Mouse (Mus musculus) stomach, postnatal 0 days (tissue): ENCODE results near the gene Ppt2. TPM values are rescaled to one million over a fixed set of nuclear protein-coding genes. Genes with fewer than 3 reads are reported as not detected.

Source experiments
- ATAC-seq: fragments of 200-750 bp; cut with Nextera tagmentation; 2 replicates; pipeline ENCODE4 v1.8.0; 2017; ENCODE audit not compliant: low FRiP score, low TSS enrichment
- DNase-seq: peaks from one replicate; pipeline ENCODE4 v3.0.0-alpha.2; 2016; ENCODE audit warnings: low spot score
- H3K27ac ChIP-seq: fragments of 300-500 bp; sonication (generic); replicated peaks from 2 replicates; pipeline ENCODE4 v1.5.1; 2014; ENCODE audit warnings: mild to moderate bottlenecking, control low read depth
- H3K27me3 ChIP-seq: fragments of 300-500 bp; sonication (generic); 2 replicates; pipeline ENCODE4 v1.6.1; 2014; ENCODE audit warnings: low read length; ENCODE audit not compliant: control insufficient read depth, insufficient read depth
- H3K36me3 ChIP-seq: fragments of 300-500 bp; sonication (generic); 2 replicates; pipeline ENCODE4 v1.6.1; 2014; ENCODE audit warnings: low read length, mixed read lengths; ENCODE audit not compliant: control insufficient read depth, insufficient read depth
- H3K4me1 ChIP-seq: fragments of 300-500 bp; sonication (generic); replicated peaks from 2 replicates; pipeline ENCODE4 v1.6.1; 2014; ENCODE audit warnings: antibody characterized with exemption; ENCODE audit not compliant: control insufficient read depth, insufficient read depth
- H3K4me2 ChIP-seq: fragments of 300-500 bp; sonication (generic); replicated peaks from 2 replicates; pipeline ENCODE4 v1.6.1; 2014; ENCODE audit warnings: low read depth, mild to moderate bottlenecking, control low read depth, moderate library complexity
- H3K4me3 ChIP-seq: fragments of 300-500 bp; sonication (generic); 2 replicates; pipeline ENCODE4 v1.5.1; 2014; ENCODE audit warnings: low read depth, low read length, control low read depth
- H3K9ac ChIP-seq: fragments of 300-500 bp; sonication (generic); 2 replicates; pipeline ENCODE4 v1.6.1; 2014; ENCODE audit warnings: mild to moderate bottlenecking, low read length, control low read depth, mixed read lengths
- H3K9me3 ChIP-seq: fragments of 300-500 bp; sonication (generic); 2 replicates; pipeline ENCODE4 v1.6.1; 2016; ENCODE audit warnings: low read length; ENCODE audit not compliant: control insufficient read depth
- CTCF ChIP-seq: IDR thresholded peaks from 2 replicates; pipeline ENCODE4 v1.5.1; 2016; ENCODE audit warnings: antibody characterized with exemption, low read depth, mild to moderate bottlenecking, moderate library complexity
- EP300 ChIP-seq: optimal IDR thresholded peaks from 2 replicates; pipeline ENCODE3; 2016; ENCODE audit warnings: antibody characterized with exemption
- WGBS: fragments of 180-500 bp; shearing (Covaris S2); extraction: QIAGEN DNeasy Blood & Tissue Kit; methylation state at CpG from one replicate; pipeline ENCODE4 v1.1.7; 2014; 5-methylcytosine and 5-hydroxymethylcytosine counted together
- polyA plus RNA-seq: library from polyadenylated mRNA; unstranded; fragments of >200 nt; fragmentation: Nextera tagmentation; extraction: Ambion mirVana; gene quantifications from 2 replicates; pipeline ENCODE4 v1.2.1, GENCODE M21; 2015

Gene Ppt2
- polyA plus RNA-seq, 1 experiment from 2014 or later, result 16.5 TPM

GRCm38 (mm10) chr17:34655581-34655991, 27.3 kb upstream of the Ppt2 start:
- H3K27ac ChIP-seq, result peak overlapping the region; percentile 86
- H3K9me3 ChIP-seq, result no peaks in the 10 kb centered on the region
- no peak overlapping the region for H3K4me3 ChIP-seq
- no peak for TF ChIP-seq EP300
- TF ChIP-seq CTCF, result peak; percentile 68
- H3K4me1 ChIP-seq, result no peaks in the 10 kb centered on the region; the same call in 1 of the 2 replicates
- ATAC-seq, result peak; percentile 82
- peaks cover 11% of the 10 kb centered on the region for H3K36me3 ChIP-seq
- WGBS, result 21% methylated on average over 3 of the region's 4 CpGs
- DNase-seq, result peak; percentile 78
- peak overlapping the region; percentile 23; the same call in 1 of the 2 replicates for H3K9ac ChIP-seq
- peaks cover 2% of the 10 kb centered on the region; the same call in 1 of the 2 replicates for H3K27me3 ChIP-seq
- H3K4me2 ChIP-seq, result 0 out of 2 replicates have a peak overlapping the region, but pooled peaks have one; percentile 11

- Histone ChIP-seq H3K36me3 (peaks cover 12% of the 10 kb centered on the region), H3K27me3 (peaks cover 2% of the 10 kb centered on the region; the same call in 1 of the 2 replicates), H3K9me3 (no peaks in the 10 kb centered on the region), H3K4me2 (0 out of 2 replicates have a peak overlapping the region, but pooled peaks have one; percentile 11), H3K4me1 (no peaks in the 10 kb centered on the region; the same call in 1 of the 2 replicates), H3K27ac (peak overlapping the region; percentile 86), H3K9ac (peak overlapping the region; percentile 23; the same call in 1 of the 2 replicates), H3K4me3 (no peak overlapping the region)
- no peak for TF ChIP-seq EP300
- no peak for TF ChIP-seq CTCF
- WGBS, result 39% methylated on average over 7 of the region's 7 CpGs
- ATAC-seq (peak; percentile 23; the same call in 1 of the 2 replicates), DNase-seq (no peak)
Measured at GRCm38 (mm10) chr17:34655160-34655559, 26.9 kb upstream of the Ppt2 start.

GRCm38 (mm10) chr17:34654392-34654791, 26.1 kb upstream of the Ppt2 start:
- Histone ChIP-seq H3K27me3 (peaks cover 2% of the 10 kb centered on the region; the same call in 1 of the 2 replicates), H3K4me2 (no peak overlapping the region), H3K4me3 (no peak overlapping the region), H3K36me3 (peaks cover 12% of the 10 kb centered on the region), H3K4me1 (no peaks in the 10 kb centered on the region; the same call in 1 of the 2 replicates), H3K27ac (peak overlapping the region; percentile 86), H3K9ac (no peak overlapping the region), H3K9me3 (no peaks in the 10 kb centered on the region)
- DNase-seq, result no peak
- WGBS, result 83% methylated on average over 13 of the region's 13 CpGs
- TF ChIP-seq EP300 (no peak), CTCF (no peak)
- ATAC-seq, result no peak

- no peak overlapping the region for H3K4me3 ChIP-seq
- peak; percentile 52 for DNase-seq
- no peak overlapping the region for H3K9ac ChIP-seq
- no peak for ATAC-seq
- no peak overlapping the region for H3K4me2 ChIP-seq
- WGBS, result 68% methylated on average over 9 of the region's 9 CpGs
- peaks cover 12% of the 10 kb centered on the region for H3K36me3 ChIP-seq
- H3K9me3 ChIP-seq, result no peaks in the 10 kb centered on the region
- peaks cover 2% of the 10 kb centered on the region; the same call in 1 of the 2 replicates for H3K27me3 ChIP-seq
- H3K4me1 ChIP-seq, result no peaks in the 10 kb centered on the region; the same call in 1 of the 2 replicates
- no peak for TF ChIP-seq EP300
- peak; percentile 87 for TF ChIP-seq CTCF
- H3K27ac ChIP-seq, result peak overlapping the region; percentile 30; the same call in 1 of the 2 replicates
Measured at GRCm38 (mm10) chr17:34653746-34654285, 25.5 kb upstream of the Ppt2 start.

GRCm38 (mm10) chr17:34652985-34653384, 24.7 kb upstream of the Ppt2 start:
- Histone ChIP-seq H3K4me1 (no peaks in the 10 kb centered on the region; the same call in 1 of the 2 replicates), H3K4me2 (no peak overlapping the region), H3K27me3 (no peaks in the 10 kb centered on the region), H3K27ac (no peak overlapping the region), H3K9me3 (no peaks in the 10 kb centered on the region), H3K9ac (no peak overlapping the region), H3K4me3 (no peak overlapping the region), H3K36me3 (peaks cover 12% of the 10 kb centered on the region)
- no peak for TF ChIP-seq CTCF
- no peak for TF ChIP-seq EP300
- 88% methylated on average over 8 of the region's 8 CpGs for WGBS
- ATAC-seq (no peak), DNase-seq (no peak)

- TF ChIP-seq CTCF, result no peak
- no peak for DNase-seq
- Histone ChIP-seq H3K36me3 (peaks cover 12% of the 10 kb centered on the region), H3K4me1 (no peaks in the 10 kb centered on the region; the same call in 1 of the 2 replicates), H3K27me3 (no peaks in the 10 kb centered on the region), H3K9ac (no peak overlapping the region), H3K27ac (no peak overlapping the region), H3K9me3 (no peaks in the 10 kb centered on the region), H3K4me2 (no peak overlapping the region), H3K4me3 (no peak overlapping the region)
- 88% methylated on average over 10 of the region's 10 CpGs for WGBS
- ATAC-seq, result no peak
Measured at GRCm38 (mm10) chr17:34652546-34652945, 24.2 kb upstream of the Ppt2 start.
